Mouse (Mus musculus): ENCODE data around the gene Nms.

The Nms gene

DNA sequence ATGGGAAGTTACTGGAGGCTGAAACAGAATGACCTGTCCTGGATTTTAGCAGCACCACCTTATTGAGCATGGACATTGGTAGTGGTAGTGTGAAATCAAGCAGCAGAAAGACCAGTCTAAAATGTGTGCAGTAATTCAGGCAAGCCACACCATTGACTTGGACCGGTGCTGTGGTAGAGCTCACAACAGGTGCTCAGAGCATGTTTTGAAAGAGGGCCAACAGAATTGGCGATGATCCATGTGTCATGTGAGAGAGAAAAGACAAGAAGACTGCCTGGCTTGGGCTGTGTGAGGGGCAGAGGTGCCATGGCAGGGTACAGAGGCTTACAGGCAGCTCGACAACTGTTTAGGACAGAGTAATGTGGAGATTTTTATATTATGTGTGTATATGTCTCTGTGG, 53.4 kb downstream of the Nms start:
- no peak for DNase-seq (ENCODE audit: low spot score in 2 of 2)
